ENCODE assay signal across 28 mouse cellular contexts in the genomic region with DNA sequence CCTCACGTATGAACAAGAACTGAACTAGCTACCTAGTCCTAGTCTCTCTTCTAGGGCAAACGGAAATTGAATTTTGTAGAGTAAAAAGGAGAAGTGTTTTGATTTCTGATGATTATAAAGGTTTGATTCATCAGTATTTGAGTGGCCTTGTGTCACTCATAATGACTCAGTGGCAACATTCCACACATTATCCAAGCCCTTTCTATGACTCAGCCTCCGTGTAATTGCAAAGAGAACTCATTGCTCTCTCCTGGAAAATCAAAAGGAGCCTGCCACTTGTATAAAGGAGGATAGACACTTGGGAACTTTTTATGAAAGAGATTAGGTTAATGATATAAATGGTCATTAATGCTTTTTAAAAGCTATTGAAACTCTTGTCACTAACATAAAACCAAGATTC.
DNase-seq lines count a peak whose midpoint lies in the region; TF ChIP-seq lines count a peak whose summit lies in the region.
"Had no signal": no experiment of that assay in that cellular context is flagged by ENCODE, and none has a peak within 500 bp of the region (broad histone marks: within the 10 kb centered on the region; RNA-seq: fewer than 3 reads in every experiment).

No protein-coding gene starts in this region.

- no peaks in the 10 kb centered on the region for H3K36me3 ChIP-seq in C2C12 (ENCODE audit: control insufficient read depth, insufficient read depth)
- H3K36me3 ChIP-seq: embryonic facial prominence, embryonic 10.5 days; embryonic facial prominence, embryonic 13.5 days; forebrain, embryonic 10.5 days; heart, embryonic 12.5 days; heart, embryonic 15.5 days; hindbrain, embryonic 10.5 days; hindbrain, embryonic 13.5 days; intestine, embryonic 15.5 days had no signal

- no peaks in the 10 kb centered on the region for H3K79me2 ChIP-seq in C2C12 (ENCODE audit: control insufficient read depth, insufficient read depth)

- TF ChIP-seq CTCF in C2C12 (IDR thresholded peaks at IDR 0.05; ENCODE audit: control insufficient read depth, insufficient read depth, insufficient read length) = no peak

- no peaks in the 10 kb centered on the region for H3K27me3 ChIP-seq in C2C12 (ENCODE audit: control insufficient read depth, insufficient read depth, insufficient read length)
- H3K27me3 ChIP-seq: embryonic facial prominence, embryonic 13.5 days; forebrain, embryonic 13.5 days; heart, embryonic 12.5 days; heart, embryonic 15.5 days; hindbrain, embryonic 13.5 days; intestine, embryonic 15.5 days had no signal

- H3K79me3 ChIP-seq in C2C12 (ENCODE audit: low read depth) = no peaks in the 10 kb centered on the region

- H3K4me3 ChIP-seq in C2C12 (ENCODE audit: insufficient read depth, poor library complexity, severe bottlenecking) = no peak overlapping the region
- H3K4me3 ChIP-seq: embryonic facial prominence, embryonic 10.5 days; embryonic facial prominence, embryonic 13.5 days; erythroblast, embryonic 14.5 days; forebrain, embryonic 10.5 days; forebrain, embryonic 13.5 days; heart, embryonic 12.5 days; heart, embryonic 15.5 days; hindbrain, embryonic 10.5 days; hindbrain, embryonic 13.5 days; intestine, embryonic 15.5 days had no signal

- DNase-seq in adrenal gland, adult 2 months = peak; percentile 14
- no peak for DNase-seq in adrenal gland, adult (ENCODE audit: inconsistent age in 2 of 2, low spot score in 1 of 2)
- peak; percentile 9 for DNase-seq in brain, adult 2 months (ENCODE audit: low read depth, low spot score)
- DNase-seq in thymus, postnatal 14 days = no peak
- DNase-seq in right cerebral cortex, postnatal 25 days = no peak
- DNase-seq: adrenal gland, postnatal 25 days; cerebellum, adult 11-12 months; cerebellum, adult 8-10 months; cerebellum, postnatal 10 days; cerebellum, postnatal 36 days; embryo, embryonic 11 days; gastrocnemius, postnatal 10 days; gastrocnemius, postnatal 36 days; heart, postnatal 10 days; heart, postnatal 36 days; kidney, adult 11 months; kidney, adult 8-10 months had no signal

- H3ac ChIP-seq in C2C12 (ENCODE audit: control insufficient read depth, insufficient read length, low read depth) = no peak overlapping the region

TF ChIP-seq in C2C12, 6 proteins besides CTCF, POLR2A, EP300 and RAD21:
- peak; percentile 87 for TF ChIP-seq FOSL1 (IDR thresholded peaks at IDR 0.05; ENCODE audit: insufficient read depth, low read length, poor library complexity, severe bottlenecking)
- TF ChIP-seq MYOG (IDR thresholded peaks at IDR 0.05; ENCODE audit: control insufficient read depth, extremely low read depth, insufficient read length) = no peak
- TF ChIP-seq USF1 (IDR thresholded peaks at IDR 0.05; ENCODE audit: low read depth) = no peak
TF ChIP-seq in C2C12: peak in this region for 1.

Comparison
In these comparisons a context has a peak if more than half of its experiments do, and no peak if none do; other contexts are left out.
1. DNase-seq: peak in adrenal gland, adult 2 months (single experiment) and brain, adult 2 months (single experiment); none in adrenal gland, adult (0 of 2), thymus, postnatal 14 days (single experiment) and right cerebral cortex, postnatal 25 days (single experiment).